Mouse (Mus musculus): Measurements from ENCODE around the gene Elovl5. TPM values are rescaled to one million over a fixed set of nuclear protein-coding genes. Genes with fewer than 3 reads are reported as not detected.

Elovl5 gene
- polyA plus RNA-seq, 1 experiment from 2014 or later, result 91.2 TPM

DNA sequence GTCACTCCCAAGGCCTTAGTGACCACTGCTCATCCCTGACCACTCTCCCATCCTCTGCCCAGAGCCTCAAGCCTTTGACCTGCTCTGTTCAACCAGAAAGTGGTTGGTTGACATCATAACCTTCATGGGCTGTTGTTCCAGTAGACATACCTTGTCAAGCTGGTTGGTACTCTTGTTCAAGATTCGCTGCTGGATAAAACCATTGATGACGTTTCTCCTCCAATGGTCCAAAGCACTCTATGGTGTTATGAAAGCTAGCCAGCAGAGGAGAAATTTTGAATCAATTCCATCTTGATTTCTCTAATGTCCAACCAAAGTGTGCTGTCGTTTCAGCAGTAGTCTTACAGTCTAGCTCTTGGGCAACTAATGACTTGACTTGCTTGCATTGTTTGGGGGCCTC, 27.0 kb downstream of the Elovl5 start:
- no peaks in the 10 kb centered on the region for H3K9me3 ChIP-seq (replicated peaks; ENCODE audit: control insufficient read depth, low read length)
- no peaks in the 10 kb centered on the region for H3K27me3 ChIP-seq (ENCODE audit: control insufficient read depth, insufficient read depth, low read length)
- H3K4me1 ChIP-seq (ENCODE audit: control insufficient read depth, insufficient read depth, low read length), result peaks cover 38% of the 10 kb centered on the region
- H3K4me3 ChIP-seq (ENCODE audit: low read depth, low read length), result no peak overlapping the region
- H3K36me3 ChIP-seq (ENCODE audit: control insufficient read depth, insufficient read depth, low read length), result no peaks in the 10 kb centered on the region
- H3K27ac ChIP-seq (ENCODE audit: low read depth, low read length), result no peak overlapping the region
- WGBS (ENCODE audit: insufficient replicate concordance), result 90% methylated on average over 3 of the region's 3 CpGs
- ATAC-seq (replicated peaks; ENCODE audit: insufficient number of reproducible peaks, low FRiP score, low TSS enrichment), result no peak
- H3K9ac ChIP-seq (ENCODE audit: low read depth, low read length), result no peak overlapping the region
- no peak overlapping the region for H3K4me2 ChIP-seq

- Histone ChIP-seq H3K4me3 (ENCODE audit: low read depth, low read length) (no peak overlapping the region), H3K27ac (ENCODE audit: low read depth, low read length) (0 out of 2 replicates have a peak overlapping the region, but pooled peaks have one; percentile 35), H3K9me3 (replicated peaks; ENCODE audit: control insufficient read depth, low read length) (no peaks in the 10 kb centered on the region), H3K4me1 (ENCODE audit: control insufficient read depth, insufficient read depth, low read length) (peaks cover 29% of the 10 kb centered on the region), H3K4me2 (no peak overlapping the region), H3K36me3 (ENCODE audit: control insufficient read depth, insufficient read depth, low read length) (no peaks in the 10 kb centered on the region), H3K27me3 (ENCODE audit: control insufficient read depth, insufficient read depth, low read length) (no peaks in the 10 kb centered on the region), H3K9ac (ENCODE audit: low read depth, low read length) (no peak overlapping the region)
- 71% methylated on average over 6 of the region's 6 CpGs for WGBS (ENCODE audit: insufficient replicate concordance)
- no peak for ATAC-seq (replicated peaks; ENCODE audit: insufficient number of reproducible peaks, low FRiP score, low TSS enrichment)
Measured at GRCm38 (mm10) chr9:77945792-77946666, 28.9 kb downstream of the Elovl5 start.

DNA sequence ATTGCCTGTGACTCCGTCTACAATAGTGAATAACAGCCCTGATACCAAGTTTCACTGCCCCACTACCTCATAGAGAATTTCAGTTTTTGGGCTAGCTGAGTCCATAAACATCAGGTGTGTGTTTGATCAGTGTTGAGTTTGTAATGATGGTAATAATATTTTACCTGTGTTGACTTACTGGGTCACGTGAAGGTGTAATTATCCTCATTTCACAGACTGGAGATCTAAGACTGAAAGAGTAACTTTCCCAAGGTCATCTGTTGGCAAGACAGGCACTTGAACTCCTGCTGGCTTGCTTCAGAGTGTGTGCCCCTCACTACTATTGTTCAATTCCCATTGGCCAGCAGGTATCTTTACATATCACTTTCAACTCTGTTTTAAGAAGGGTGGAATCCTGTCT, 31.1 kb downstream of the Elovl5 start:
- no peak for ATAC-seq (replicated peaks; ENCODE audit: insufficient number of reproducible peaks, low FRiP score, low TSS enrichment)
- H3K9me3 ChIP-seq (replicated peaks; ENCODE audit: control insufficient read depth, low read length), result no peaks in the 10 kb centered on the region
- no peaks in the 10 kb centered on the region for H3K36me3 ChIP-seq (ENCODE audit: control insufficient read depth, insufficient read depth, low read length)
- no peaks in the 10 kb centered on the region for H3K27me3 ChIP-seq (ENCODE audit: control insufficient read depth, insufficient read depth, low read length)
- WGBS (ENCODE audit: insufficient replicate concordance), result 81% methylated on average over 2 of the region's 2 CpGs
- H3K4me3 ChIP-seq (ENCODE audit: low read depth, low read length), result no peak overlapping the region
- H3K4me2 ChIP-seq, result no peak overlapping the region
- H3K27ac ChIP-seq (ENCODE audit: low read depth, low read length), result no peak overlapping the region
- peaks cover 15% of the 10 kb centered on the region for H3K4me1 ChIP-seq (ENCODE audit: control insufficient read depth, insufficient read depth, low read length)
- no peak overlapping the region for H3K9ac ChIP-seq (ENCODE audit: low read depth, low read length)

GRCm38 (mm10) chr9:77949753-77950268, 32.6 kb downstream of the Elovl5 start:
- WGBS (ENCODE audit: insufficient replicate concordance), result 38% methylated on average over 7 of the region's 7 CpGs
- peaks cover 29% of the 10 kb centered on the region for H3K4me1 ChIP-seq (ENCODE audit: control insufficient read depth, insufficient read depth, low read length)
- H3K36me3 ChIP-seq (ENCODE audit: control insufficient read depth, insufficient read depth, low read length), result no peaks in the 10 kb centered on the region
- H3K4me3 ChIP-seq (ENCODE audit: low read depth, low read length), result no peak overlapping the region
- H3K27me3 ChIP-seq (ENCODE audit: control insufficient read depth, insufficient read depth, low read length), result no peaks in the 10 kb centered on the region
- H3K9me3 ChIP-seq (replicated peaks; ENCODE audit: control insufficient read depth, low read length), result no peaks in the 10 kb centered on the region
- no peak for ATAC-seq (replicated peaks; ENCODE audit: insufficient number of reproducible peaks, low FRiP score, low TSS enrichment)
- peak overlapping the region; percentile 57; the same call in 1 of the 2 replicates for H3K27ac ChIP-seq (ENCODE audit: low read depth, low read length)
- peak overlapping the region; percentile 31 for H3K4me2 ChIP-seq
- H3K9ac ChIP-seq (ENCODE audit: low read depth, low read length), result peak overlapping the region; percentile 52; the same call in 1 of the 2 replicates

- Histone ChIP-seq H3K9me3 (replicated peaks; ENCODE audit: control insufficient read depth, low read length) (no peaks in the 10 kb centered on the region), H3K4me2 (no peak overlapping the region), H3K4me3 (ENCODE audit: low read depth, low read length) (no peak overlapping the region), H3K36me3 (ENCODE audit: control insufficient read depth, insufficient read depth, low read length) (no peaks in the 10 kb centered on the region), H3K4me1 (ENCODE audit: control insufficient read depth, insufficient read depth, low read length) (peaks cover 32% of the 10 kb centered on the region), H3K27ac (ENCODE audit: low read depth, low read length) (no peak overlapping the region), H3K9ac (ENCODE audit: low read depth, low read length) (no peak overlapping the region), H3K27me3 (ENCODE audit: control insufficient read depth, insufficient read depth, low read length) (no peaks in the 10 kb centered on the region)
- 79% methylated on average over 7 of the region's 7 CpGs for WGBS (ENCODE audit: insufficient replicate concordance)
- ATAC-seq (replicated peaks; ENCODE audit: insufficient number of reproducible peaks, low FRiP score, low TSS enrichment), result no peak
Measured at GRCm38 (mm10) chr9:77950841-77951475, 33.8 kb downstream of the Elovl5 start.

DNA sequence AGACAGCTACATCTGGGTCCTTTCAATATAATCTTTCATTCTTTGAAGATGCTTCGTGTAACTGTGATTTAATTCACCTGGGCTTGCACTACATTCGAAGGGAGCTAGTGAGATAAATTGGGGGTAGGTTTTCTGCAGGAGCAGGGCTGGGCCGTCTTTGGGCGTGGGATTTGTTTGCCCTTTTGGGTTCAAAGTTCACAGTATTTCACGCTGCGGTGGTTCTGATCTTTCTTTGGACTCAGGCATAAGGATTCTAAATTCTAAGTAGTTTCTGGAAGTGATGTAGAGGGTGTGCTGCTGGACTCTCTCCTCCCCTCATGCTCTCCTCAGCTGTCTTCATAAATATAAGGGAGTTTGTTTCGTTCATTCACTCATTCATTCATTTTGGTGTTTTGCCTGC, 34.8 kb downstream of the Elovl5 start:
- no peaks in the 10 kb centered on the region for H3K9me3 ChIP-seq (replicated peaks; ENCODE audit: control insufficient read depth, low read length)
- H3K9ac ChIP-seq (ENCODE audit: low read depth, low read length), result no peak overlapping the region
- H3K27ac ChIP-seq (ENCODE audit: low read depth, low read length), result no peak overlapping the region
- H3K4me3 ChIP-seq (ENCODE audit: low read depth, low read length), result no peak overlapping the region
- H3K27me3 ChIP-seq (ENCODE audit: control insufficient read depth, insufficient read depth, low read length), result no peaks in the 10 kb centered on the region
- ATAC-seq (replicated peaks; ENCODE audit: insufficient number of reproducible peaks, low FRiP score, low TSS enrichment), result no peak
- 77% methylated on average over 7 of the region's 7 CpGs for WGBS (ENCODE audit: insufficient replicate concordance)
- peaks cover 32% of the 10 kb centered on the region for H3K4me1 ChIP-seq (ENCODE audit: control insufficient read depth, insufficient read depth, low read length)
- no peak overlapping the region for H3K4me2 ChIP-seq
- no peaks in the 10 kb centered on the region for H3K36me3 ChIP-seq (ENCODE audit: control insufficient read depth, insufficient read depth, low read length)

GRCm38 (mm10) chr9:77953053-77953452, 35.9 kb downstream of the Elovl5 start:
- Histone ChIP-seq H3K9ac (ENCODE audit: low read depth, low read length) (no peak overlapping the region), H3K9me3 (replicated peaks; ENCODE audit: control insufficient read depth, low read length) (no peaks in the 10 kb centered on the region), H3K27ac (ENCODE audit: low read depth, low read length) (no peak overlapping the region), H3K4me1 (ENCODE audit: control insufficient read depth, insufficient read depth, low read length) (peaks cover 32% of the 10 kb centered on the region), H3K4me2 (no peak overlapping the region), H3K36me3 (ENCODE audit: control insufficient read depth, insufficient read depth, low read length) (no peaks in the 10 kb centered on the region), H3K27me3 (ENCODE audit: control insufficient read depth, insufficient read depth, low read length) (no peaks in the 10 kb centered on the region), H3K4me3 (ENCODE audit: low read depth, low read length) (no peak overlapping the region)
- no peak for ATAC-seq (replicated peaks; ENCODE audit: insufficient number of reproducible peaks, low FRiP score, low TSS enrichment)
- WGBS (ENCODE audit: insufficient replicate concordance), result 65% methylated on average over 8 of the region's 8 CpGs

DNA sequence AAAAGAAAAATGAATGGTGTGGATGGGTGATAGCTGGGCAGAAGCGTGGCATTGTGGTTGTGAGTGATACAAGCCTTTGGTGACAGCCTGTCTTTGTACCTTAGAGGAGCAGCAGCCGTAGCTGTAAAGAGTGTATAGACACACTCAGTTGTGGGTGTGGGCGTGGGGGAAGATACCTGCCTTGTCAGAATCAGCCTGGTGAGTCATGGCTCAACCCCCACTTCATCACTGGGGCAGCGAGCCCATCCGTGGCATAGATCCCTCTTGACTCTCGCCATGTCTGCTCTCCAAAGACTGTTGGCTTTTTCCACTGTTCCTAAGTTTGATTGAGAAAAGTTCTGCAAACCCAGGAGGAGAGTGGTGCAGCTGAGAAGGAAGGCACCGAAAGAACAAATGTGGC, 37.3 kb downstream of the Elovl5 start:
- Histone ChIP-seq H3K36me3 (ENCODE audit: control insufficient read depth, insufficient read depth, low read length) (no peaks in the 10 kb centered on the region; the same call in 1 of the 2 replicates), H3K9me3 (replicated peaks; ENCODE audit: control insufficient read depth, low read length) (no peaks in the 10 kb centered on the region), H3K27ac (ENCODE audit: low read depth, low read length) (no peak overlapping the region), H3K4me2 (no peak overlapping the region), H3K27me3 (ENCODE audit: control insufficient read depth, insufficient read depth, low read length) (no peaks in the 10 kb centered on the region), H3K4me1 (ENCODE audit: control insufficient read depth, insufficient read depth, low read length) (peaks cover 24% of the 10 kb centered on the region), H3K4me3 (ENCODE audit: low read depth, low read length) (no peak overlapping the region), H3K9ac (ENCODE audit: low read depth, low read length) (no peak overlapping the region)
- ATAC-seq (replicated peaks; ENCODE audit: insufficient number of reproducible peaks, low FRiP score, low TSS enrichment), result no peak
- 65% methylated on average over 7 of the region's 7 CpGs for WGBS (ENCODE audit: insufficient replicate concordance)
